Mouse (Mus musculus): ENCODE data around the gene Naa60. TPM values are rescaled to one million over a fixed set of nuclear protein-coding genes. Genes with fewer than 3 reads are reported as not detected.

Naa60 gene
- polyA plus RNA-seq, 1 experiment from 2014 or later, result 66.1 TPM

- no peaks in the 10 kb centered on the region for H3K27me3 ChIP-seq (ENCODE audit: insufficient read depth, poor library complexity, severe bottlenecking)
- no peak overlapping the region for H3K4me3 ChIP-seq
- peaks cover 8% of the 10 kb centered on the region for H3K4me1 ChIP-seq (replicated peaks)
- 23% methylated on average over 12 of the region's 12 CpGs for WGBS
- peak; percentile 38 for DNase-seq (ENCODE audit: low spot score)
- H3K36me3 ChIP-seq, result no peaks in the 10 kb centered on the region
- 0 out of 2 replicates have a peak, but pooled peaks cover 2% of the 10 kb centered on the region for H3K9me3 ChIP-seq
- no peak overlapping the region for H3K27ac ChIP-seq
Measured at GRCm38 (mm10) chr16:3852586-3852985, 19.6 kb upstream of the Naa60 start.

GRCm38 (mm10) chr16:3854437-3855182, 17.6 kb upstream of the Naa60 start:
- WGBS, result 45% methylated on average over 11 of the region's 11 CpGs
- no peak for DNase-seq (ENCODE audit: low spot score)
- Histone ChIP-seq H3K36me3 (no peaks in the 10 kb centered on the region), H3K4me3 (no peak overlapping the region), H3K27ac (no peak overlapping the region), H3K27me3 (ENCODE audit: insufficient read depth, poor library complexity, severe bottlenecking) (no peaks in the 10 kb centered on the region), H3K9me3 (0 out of 2 replicates have a peak, but pooled peaks cover 2% of the 10 kb centered on the region), H3K4me1 (replicated peaks) (peaks cover 4% of the 10 kb centered on the region)

- peaks cover 4% of the 10 kb centered on the region; the same call in 1 of the 2 replicates for H3K36me3 ChIP-seq
- 93% methylated on average over 1 of the region's 1 CpGs for WGBS
- peaks cover 4% of the 10 kb centered on the region for H3K4me1 ChIP-seq (replicated peaks)
- no peak overlapping the region for H3K4me3 ChIP-seq
- no peaks in the 10 kb centered on the region for H3K27me3 ChIP-seq (ENCODE audit: insufficient read depth, poor library complexity, severe bottlenecking)
- no peak overlapping the region for H3K27ac ChIP-seq
- DNase-seq (ENCODE audit: low spot score), result no peak
- 0 out of 2 replicates have a peak, but pooled peaks cover 2% of the 10 kb centered on the region for H3K9me3 ChIP-seq
Measured at GRCm38 (mm10) chr16:3855776-3856175, 16.4 kb upstream of the Naa60 start.

- Histone ChIP-seq H3K36me3 (peaks cover 27% of the 10 kb centered on the region), H3K4me3 (no peak overlapping the region), H3K27me3 (ENCODE audit: insufficient read depth, poor library complexity, severe bottlenecking) (no peaks in the 10 kb centered on the region), H3K4me1 (replicated peaks) (no peaks in the 10 kb centered on the region), H3K27ac (no peak overlapping the region), H3K9me3 (no peaks in the 10 kb centered on the region)
- DNase-seq (ENCODE audit: low spot score), result no peak
- WGBS, result 95% methylated on average over 4 of the region's 4 CpGs
Measured at GRCm38 (mm10) chr16:3859254-3859653, 12.9 kb upstream of the Naa60 start.

- Histone ChIP-seq H3K27ac (peak overlapping the region; percentile 82), H3K36me3 (peaks cover 21% of the 10 kb centered on the region), H3K4me1 (replicated peaks) (peaks cover 22% of the 10 kb centered on the region), H3K27me3 (ENCODE audit: insufficient read depth, poor library complexity, severe bottlenecking) (no peaks in the 10 kb centered on the region), H3K4me3 (peak overlapping the region; percentile 61), H3K9me3 (no peaks in the 10 kb centered on the region)
- DNase-seq (ENCODE audit: low spot score), result no peak
- 1% methylated on average over 16 of the region's 16 CpGs for WGBS
Measured at GRCm38 (mm10) chr16:3871815-3872214, 360 bp upstream of the Naa60 start.

GRCm38 (mm10) chr16:3876346-3876745, 4.2 kb downstream of the Naa60 start:
- 95% methylated on average over 4 of the region's 4 CpGs for WGBS
- Histone ChIP-seq H3K4me3 (no peak overlapping the region), H3K36me3 (peaks cover 27% of the 10 kb centered on the region), H3K4me1 (replicated peaks) (peaks cover 18% of the 10 kb centered on the region), H3K27me3 (ENCODE audit: insufficient read depth, poor library complexity, severe bottlenecking) (no peaks in the 10 kb centered on the region), H3K9me3 (no peaks in the 10 kb centered on the region), H3K27ac (no peak overlapping the region)
- no peak for DNase-seq (ENCODE audit: low spot score)

GRCm38 (mm10) chr16:3884201-3885064, 12.3 kb downstream of the Naa60 start, which contains the start of the genes Zfp597 and Gm20695:
TSS of gene Zfp597 (minus strand) at chr16:3884561.
TSS of gene Gm20695 (plus strand) at chr16:3884648.
- peak within 1 kb of the TSS; percentile 95 for H3K4me3 ChIP-seq
- H3K27me3 ChIP-seq (ENCODE audit: insufficient read depth, poor library complexity, severe bottlenecking), result no peaks in the 10 kb centered on the region
- peaks cover 16% of the 10 kb centered on the region for H3K36me3 ChIP-seq
- peaks cover 16% of the 10 kb centered on the region for H3K4me1 ChIP-seq (replicated peaks)
- under 1% methylated on average over 88 of the region's 88 CpGs for WGBS
- no peaks in the 10 kb centered on the region for H3K9me3 ChIP-seq
- peak within 1 kb of the TSS; percentile 95 for H3K27ac ChIP-seq
- peak; percentile 96 for DNase-seq (ENCODE audit: low spot score)

- no peak for DNase-seq (ENCODE audit: low spot score)
- no peaks in the 10 kb centered on the region for H3K27me3 ChIP-seq (ENCODE audit: insufficient read depth, poor library complexity, severe bottlenecking)
- H3K4me3 ChIP-seq, result peak overlapping the region; percentile 95
- peaks cover 16% of the 10 kb centered on the region for H3K4me1 ChIP-seq (replicated peaks)
- 5% methylated on average over 10 of the region's 10 CpGs for WGBS
- H3K9me3 ChIP-seq, result no peaks in the 10 kb centered on the region
- peak overlapping the region; percentile 95 for H3K27ac ChIP-seq
- H3K36me3 ChIP-seq, result peaks cover 14% of the 10 kb centered on the region
Measured at GRCm38 (mm10) chr16:3885065-3885670, 13.0 kb downstream of the Naa60 start.

- 95% methylated on average over 14 of the region's 14 CpGs for WGBS
- H3K27me3 ChIP-seq (ENCODE audit: insufficient read depth, poor library complexity, severe bottlenecking), result no peaks in the 10 kb centered on the region
- DNase-seq (ENCODE audit: low spot score), result no peak
- H3K36me3 ChIP-seq, result peaks cover 22% of the 10 kb centered on the region
- H3K4me1 ChIP-seq (replicated peaks), result no peaks in the 10 kb centered on the region
- H3K4me3 ChIP-seq, result no peak overlapping the region
- no peak overlapping the region for H3K27ac ChIP-seq
- no peaks in the 10 kb centered on the region for H3K9me3 ChIP-seq
Measured at GRCm38 (mm10) chr16:3891621-3892295, 19.6 kb downstream of the Naa60 start.

GRCm38 (mm10) chr16:3893739-3894138, 21.6 kb downstream of the Naa60 start:
- Histone ChIP-seq H3K9me3 (no peaks in the 10 kb centered on the region), H3K27me3 (ENCODE audit: insufficient read depth, poor library complexity, severe bottlenecking) (no peaks in the 10 kb centered on the region), H3K36me3 (peaks cover 41% of the 10 kb centered on the region), H3K4me1 (replicated peaks) (no peaks in the 10 kb centered on the region), H3K27ac (no peak overlapping the region), H3K4me3 (no peak overlapping the region)
- WGBS, result 90% methylated on average over 3 of the region's 3 CpGs
- DNase-seq (ENCODE audit: low spot score), result no peak

- Histone ChIP-seq H3K4me1 (replicated peaks) (no peaks in the 10 kb centered on the region), H3K9me3 (no peaks in the 10 kb centered on the region), H3K4me3 (no peak overlapping the region), H3K27me3 (ENCODE audit: insufficient read depth, poor library complexity, severe bottlenecking) (no peaks in the 10 kb centered on the region), H3K27ac (no peak overlapping the region), H3K36me3 (peaks cover 54% of the 10 kb centered on the region)
- WGBS, result 76% methylated on average over 9 of the region's 9 CpGs
- no peak for DNase-seq (ENCODE audit: low spot score)
Measured at GRCm38 (mm10) chr16:3895173-3895792, 23.1 kb downstream of the Naa60 start.

GRCm38 (mm10) chr16:3896046-3896445, 23.9 kb downstream of the Naa60 start:
- no peak for DNase-seq (ENCODE audit: low spot score)
- Histone ChIP-seq H3K36me3 (peaks cover 62% of the 10 kb centered on the region), H3K27me3 (ENCODE audit: insufficient read depth, poor library complexity, severe bottlenecking) (no peaks in the 10 kb centered on the region), H3K4me3 (no peak overlapping the region), H3K27ac (no peak overlapping the region), H3K9me3 (no peaks in the 10 kb centered on the region), H3K4me1 (replicated peaks) (no peaks in the 10 kb centered on the region)
- 89% methylated on average over 6 of the region's 6 CpGs for WGBS

Data from hindbrain, embryonic 10.5 days (tissue).